Mouse (Mus musculus) ES-E14 (cell line): ENCODE data around the gene Dgkb. TPM values are rescaled to one million over a fixed set of nuclear protein-coding genes. Genes with fewer than 3 reads are reported as not detected.
A peak's percentile ranks its signal among the peaks of the same experiment; 100 is the strongest.

Experiments used
- DNase-seq: peaks from one replicate; pipeline ENCODE4 v3.0.0-alpha.2; 2013; ENCODE audit warnings: low read depth, low spot score
- H3K27ac ChIP-seq: 2 replicates; pipeline ENCODE4 v1.5.1; 2012; ENCODE audit warnings: low read depth, mild to moderate bottlenecking, low read length, moderate library complexity, mixed read lengths; ENCODE audit not compliant: poor library complexity, insufficient read depth, severe bottlenecking
- H3K36me3 ChIP-seq: 2 replicates; pipeline ENCODE4 v1.6.1; 2012; ENCODE audit warnings: mild to moderate bottlenecking, low read length, moderate library complexity, mixed read lengths; ENCODE audit not compliant: control insufficient read depth, poor library complexity, insufficient read depth, severe bottlenecking
- H3K4me1 ChIP-seq, 2 experiments: fragments of 150-350 bp in 1 of 2; sonication (generic) in 1 of 2; 2 replicates each; pipeline ENCODE4 v1.6.1; 2012; ENCODE audit warnings: low read length in 2 of 2, mild to moderate bottlenecking in 1 of 2, mixed read lengths in 1 of 2; ENCODE audit not compliant: control insufficient read depth in 2 of 2, insufficient read depth in 2 of 2, poor library complexity in 1 of 2
- H3K4me3 ChIP-seq, 2 experiments: fragments of 150-350 bp in 1 of 2; sonication (generic) in 1 of 2; 2 replicates each; pipeline ENCODE4 v1.5.1; 2012; ENCODE audit warnings: low read length in 2 of 2, low read depth in 1 of 2, mild to moderate bottlenecking in 1 of 2, mixed read lengths in 1 of 2; ENCODE audit not compliant: insufficient read depth in 1 of 2, poor library complexity in 1 of 2, severe bottlenecking in 1 of 2
- H3K9ac ChIP-seq: 2 replicates; pipeline ENCODE4 v1.6.1; 2012; ENCODE audit warnings: low read depth, mild to moderate bottlenecking, low read length, mixed read lengths; ENCODE audit not compliant: poor library complexity, insufficient read depth, severe bottlenecking
- H3K9me3 ChIP-seq: fragments of 150-350 bp; sonication (generic); 2 replicates; pipeline ENCODE4 v1.6.1; 2012; ENCODE audit warnings: low read depth, mild to moderate bottlenecking, low read length; ENCODE audit not compliant: control insufficient read depth, insufficient read depth
- CHD2 ChIP-seq: IDR thresholded peaks from 2 replicates; pipeline ENCODE4 v1.6.1; 2014; ENCODE audit warnings: mild to moderate bottlenecking, low read depth, low read length, inconsistent platforms
- HCFC1 ChIP-seq: IDR thresholded peaks from 2 replicates; pipeline ENCODE4 v1.6.1; 2012; ENCODE audit warnings: low read length, inconsistent platforms, borderline replicate concordance; ENCODE audit not compliant: insufficient read depth
- MAFK ChIP-seq: IDR thresholded peaks from 2 replicates; pipeline ENCODE4 v1.6.1; 2014; ENCODE audit warnings: mild to moderate bottlenecking, low read depth, low read length, inconsistent platforms; ENCODE audit not compliant: insufficient read depth
- ZC3H11A ChIP-seq: IDR thresholded peaks from 2 replicates; pipeline ENCODE4 v1.6.1; 2012; ENCODE audit warnings: low read depth, mild to moderate bottlenecking, inconsistent platforms, low read length, borderline replicate concordance
- ZNF384 ChIP-seq: IDR thresholded peaks from 2 replicates; pipeline ENCODE4 v1.6.1; 2012; ENCODE audit warnings: low read depth, low read length, inconsistent platforms
- in situ Hi-C, 2 experiments: fragments of 600-800 bp; cut with MboI; formaldehyde crosslinking; loops; one replicate each; pipeline ENCODE4 v1.15.1; 2025; ENCODE audit warnings: low sequenced_read_pairs in 2 of 2, inconsistent platforms in 1 of 2; ENCODE audit not compliant: unreplicated experiment in 2 of 2
- total RNA-seq: library from RNA; depleted of rRNA; stranded (reverse); fragments of 300-350 nt; gene quantifications from 2 replicates; pipeline ENCODE4 v1.2.3, GENCODE M21; 2012

Dgkb gene
- total RNA-seq, 1 experiment, result 0.36 TPM

GRCm38 (mm10) chr12:37881376-37881775 lies 63.9 kb downstream of the Dgkb start:
- in situ Hi-C loops, result no loop called here
- H3K36me3 ChIP-seq, result no peaks in the 10 kb centered on the region
- TF ChIP-seq ZC3H11A, result no peak
- no peak for TF ChIP-seq MAFK
- no peak for TF ChIP-seq CHD2
- no peak for TF ChIP-seq ZNF384
- TF ChIP-seq HCFC1, result no peak
- H3K9me3 ChIP-seq, result no peaks in the 10 kb centered on the region
- H3K9ac ChIP-seq, result no peak overlapping the region
- H3K27ac ChIP-seq, result no peak overlapping the region
- no peak for DNase-seq
- no peaks in the 10 kb centered on the region; a peak in 1 of 4 replicates for H3K4me1 ChIP-seq
- H3K4me3 ChIP-seq, result peak overlapping the region in 1 of 2 experiments; percentile 51; a peak in 2 of 4 replicates

GRCm38 (mm10) chr12:37882796-37883195 lies 65.3 kb downstream of the Dgkb start:
- TF ChIP-seq ZC3H11A, result no peak
- TF ChIP-seq CHD2, result no peak
- no peak for TF ChIP-seq ZNF384
- no peak overlapping the region for H3K27ac ChIP-seq
- no peaks in the 10 kb centered on the region for H3K9me3 ChIP-seq
- no peaks in the 10 kb centered on the region; a peak in 1 of 4 replicates for H3K4me1 ChIP-seq
- no peaks in the 10 kb centered on the region for H3K36me3 ChIP-seq
- no peak for DNase-seq
- H3K9ac ChIP-seq, result no peak overlapping the region
- H3K4me3 ChIP-seq, result no peak overlapping the region
- in situ Hi-C loops, result no loop called here

GRCm38 (mm10) chr12:37883781-37884180 lies 66.3 kb downstream of the Dgkb start:
- TF ChIP-seq ZC3H11A, result no peak
- TF ChIP-seq MAFK, result no peak
- no peak for TF ChIP-seq ZNF384
- DNase-seq, result no peak
- Histone ChIP-seq H3K9ac (no peak overlapping the region), H3K9me3 (no peaks in the 10 kb centered on the region), H3K27ac (no peak overlapping the region), H3K4me3 (no peak overlapping the region), H3K4me1 (no peaks in the 10 kb centered on the region; a peak in 1 of 4 replicates), H3K36me3 (no peaks in the 10 kb centered on the region)
- in situ Hi-C loops, result no loop called here

- no peaks in the 10 kb centered on the region for H3K4me1 ChIP-seq
- no peak overlapping the region for H3K27ac ChIP-seq
- no peak overlapping the region for H3K4me3 ChIP-seq
- H3K36me3 ChIP-seq, result no peaks in the 10 kb centered on the region
- TF ChIP-seq MAFK (no peak), ZC3H11A (no peak), HCFC1 (no peak), ZNF384 (no peak), CHD2 (no peak)
- H3K9me3 ChIP-seq, result no peaks in the 10 kb centered on the region
- no peak overlapping the region for H3K9ac ChIP-seq
- no peak for DNase-seq
- in situ Hi-C loops, result no loop called here
These were observed 71.1 kb downstream of the Dgkb start for GRCm38 (mm10) chr12:37888591-37888990.

GRCm38 (mm10) chr12:37889431-37889830 lies 71.9 kb downstream of the Dgkb start:
- Histone ChIP-seq H3K27ac (no peak overlapping the region), H3K36me3 (no peaks in the 10 kb centered on the region), H3K9ac (no peak overlapping the region), H3K4me3 (no peak overlapping the region), H3K4me1 (no peaks in the 10 kb centered on the region), H3K9me3 (no peaks in the 10 kb centered on the region)
- DNase-seq, result no peak
- in situ Hi-C loops, result no loop called here
- TF ChIP-seq ZNF384, result no peak
- no peak for TF ChIP-seq CHD2
- no peak for TF ChIP-seq HCFC1
- TF ChIP-seq ZC3H11A, result no peak
- TF ChIP-seq MAFK, result no peak
